Mouse (Mus musculus) midbrain, embryonic 10.5 days (tissue): ENCODE results near the gene St6galnac3. TPM values are rescaled to one million over a fixed set of nuclear protein-coding genes. Genes with fewer than 3 reads are reported as not detected.
A peak's percentile ranks its signal among the peaks of the same experiment; 100 is the strongest.

ENCODE experiments used
- DNase-seq: peaks from one replicate; pipeline ENCODE4 v3.0.0-alpha.2; 2017; ENCODE audit warnings: low spot score
- H3K27ac ChIP-seq: fragments of 300-500 bp; sonication (generic); replicated peaks from 2 replicates; pipeline ENCODE4 v1.5.1; 2016; ENCODE audit warnings: mild to moderate bottlenecking
- H3K27me3 ChIP-seq: fragments of 300-500 bp; sonication (generic); 2 replicates; pipeline ENCODE4 v1.6.1; 2016; ENCODE audit warnings: low read depth, mild to moderate bottlenecking; ENCODE audit not compliant: poor library complexity, severe bottlenecking
- H3K36me3 ChIP-seq: fragments of 300-500 bp; sonication (generic); 2 replicates; pipeline ENCODE4 v1.6.1; 2016; ENCODE audit warnings: mild to moderate bottlenecking, moderate library complexity
- H3K4me1 ChIP-seq: fragments of 300-500 bp; sonication (generic); 2 replicates; pipeline ENCODE4 v1.6.1; 2016
- H3K4me3 ChIP-seq: fragments of 300-500 bp; sonication (generic); 2 replicates; pipeline ENCODE4 v1.5.1; 2016; ENCODE audit warnings: mild to moderate bottlenecking, moderate library complexity
- H3K9me3 ChIP-seq: fragments of 300-500 bp; sonication (generic); replicated peaks from 2 replicates; pipeline ENCODE4 v1.6.1; 2016; ENCODE audit warnings: mild to moderate bottlenecking
- WGBS: fragments of 180-500 bp; shearing (Covaris S2); methylation state at CpG from one replicate; pipeline ENCODE4 v1.1.7; 2016; 5-methylcytosine and 5-hydroxymethylcytosine counted together
- polyA plus RNA-seq: library from polyadenylated mRNA; unstranded; fragments of >200 nt; fragmentation: Nextera tagmentation; extraction: Ambion mirVana; gene quantifications from 2 replicates; pipeline ENCODE4 v1.2.1, GENCODE M21; 2016

Gene St6galnac3
- polyA plus RNA-seq, 1 experiment from 2014 or later = 33.6 TPM

GRCm38 (mm10) chr3:153452299-153452996 is 272.5 kb downstream of the St6galnac3 start:
- WGBS = 92% methylated on average over 3 of the region's 3 CpGs
- H3K4me3 ChIP-seq = no peak overlapping the region
- no peaks in the 10 kb centered on the region for H3K27me3 ChIP-seq
- no peaks in the 10 kb centered on the region for H3K9me3 ChIP-seq
- H3K4me1 ChIP-seq = peaks cover 4% of the 10 kb centered on the region
- no peak for DNase-seq
- no peaks in the 10 kb centered on the region for H3K36me3 ChIP-seq
- H3K27ac ChIP-seq = no peak overlapping the region

- H3K36me3 ChIP-seq = no peaks in the 10 kb centered on the region
- H3K4me3 ChIP-seq = no peak overlapping the region
- 92% methylated on average over 9 of the region's 9 CpGs for WGBS
- no peak for DNase-seq
- H3K4me1 ChIP-seq = no peaks in the 10 kb centered on the region
- no peaks in the 10 kb centered on the region for H3K9me3 ChIP-seq
- H3K27ac ChIP-seq = no peak overlapping the region
- no peaks in the 10 kb centered on the region for H3K27me3 ChIP-seq
These were observed 283.6 kb downstream of the St6galnac3 start for GRCm38 (mm10) chr3:153441329-153441728.

GRCm38 (mm10) chr3:153436076-153437021 is 288.6 kb downstream of the St6galnac3 start:
- H3K4me3 ChIP-seq = no peak overlapping the region
- peaks cover 13% of the 10 kb centered on the region for H3K4me1 ChIP-seq
- WGBS = 91% methylated on average over 17 of the region's 17 CpGs
- no peak overlapping the region for H3K27ac ChIP-seq
- H3K9me3 ChIP-seq = no peaks in the 10 kb centered on the region
- no peaks in the 10 kb centered on the region for H3K36me3 ChIP-seq
- no peak for DNase-seq
- H3K27me3 ChIP-seq = no peaks in the 10 kb centered on the region

- Histone ChIP-seq H3K4me1 (peaks cover 16% of the 10 kb centered on the region), H3K9me3 (no peaks in the 10 kb centered on the region), H3K27me3 (no peaks in the 10 kb centered on the region), H3K4me3 (no peak overlapping the region), H3K27ac (0 out of 2 replicates have a peak overlapping the region, but pooled peaks have one; percentile 17), H3K36me3 (no peaks in the 10 kb centered on the region)
- no peak for DNase-seq
- WGBS = 84% methylated on average over 8 of the region's 8 CpGs
These were observed 292.0 kb downstream of the St6galnac3 start for GRCm38 (mm10) chr3:153433010-153433409.

GRCm38 (mm10) chr3:153432053-153432816 is 292.7 kb downstream of the St6galnac3 start:
- Histone ChIP-seq H3K36me3 (no peaks in the 10 kb centered on the region), H3K4me1 (peaks cover 16% of the 10 kb centered on the region), H3K27ac (no peak overlapping the region), H3K27me3 (no peaks in the 10 kb centered on the region), H3K9me3 (no peaks in the 10 kb centered on the region), H3K4me3 (no peak overlapping the region)
- WGBS = 86% methylated on average over 6 of the region's 6 CpGs
- DNase-seq = no peak

- DNase-seq = no peak
- H3K4me3 ChIP-seq = no peak overlapping the region
- H3K9me3 ChIP-seq = no peaks in the 10 kb centered on the region
- WGBS = 85% methylated on average over 8 of the region's 8 CpGs
- no peaks in the 10 kb centered on the region for H3K27me3 ChIP-seq
- H3K4me1 ChIP-seq = peaks cover 16% of the 10 kb centered on the region
- no peak overlapping the region for H3K27ac ChIP-seq
- H3K36me3 ChIP-seq = no peaks in the 10 kb centered on the region
These were observed 295.1 kb downstream of the St6galnac3 start for GRCm38 (mm10) chr3:153429840-153430239.

GRCm38 (mm10) chr3:153421918-153422290 is 303.1 kb downstream of the St6galnac3 start:
- DNase-seq = no peak

GRCm38 (mm10) chr3:153421060-153421917 is 303.7 kb downstream of the St6galnac3 start:
- WGBS = 87% methylated on average over 14 of the region's 14 CpGs
- H3K27me3 ChIP-seq = no peaks in the 10 kb centered on the region
- no peak for DNase-seq
- H3K36me3 ChIP-seq = no peaks in the 10 kb centered on the region
- H3K9me3 ChIP-seq = no peaks in the 10 kb centered on the region
- no peak overlapping the region for H3K4me3 ChIP-seq
- no peak overlapping the region for H3K27ac ChIP-seq
- H3K4me1 ChIP-seq = peaks cover 16% of the 10 kb centered on the region

More at GRCm38 (mm10) chr3:153421918-153422290, 303.1 kb downstream of the St6galnac3 start:
- no peak overlapping the region for H3K27ac ChIP-seq
- no peaks in the 10 kb centered on the region for H3K36me3 ChIP-seq
- H3K9me3 ChIP-seq = no peaks in the 10 kb centered on the region
- H3K4me1 ChIP-seq = peaks cover 11% of the 10 kb centered on the region
- H3K27me3 ChIP-seq = no peaks in the 10 kb centered on the region
- no peak overlapping the region for H3K4me3 ChIP-seq
- WGBS = 81% methylated on average over 7 of the region's 7 CpGs

- 90% methylated on average over 7 of the region's 7 CpGs for WGBS
These were observed 305.6 kb downstream of the St6galnac3 start for GRCm38 (mm10) chr3:153419331-153419730.

GRCm38 (mm10) chr3:153417001-153417400 is 308.0 kb downstream of the St6galnac3 start:
- H3K4me1 ChIP-seq = peaks cover 15% of the 10 kb centered on the region
- no peaks in the 10 kb centered on the region for H3K27me3 ChIP-seq
- no peak overlapping the region for H3K27ac ChIP-seq
- no peaks in the 10 kb centered on the region for H3K36me3 ChIP-seq
- WGBS = 42% methylated on average over 9 of the region's 9 CpGs
- no peaks in the 10 kb centered on the region for H3K9me3 ChIP-seq
- no peak for DNase-seq
- no peak overlapping the region for H3K4me3 ChIP-seq

More at GRCm38 (mm10) chr3:153419331-153419730, 305.6 kb downstream of the St6galnac3 start:
- Histone ChIP-seq H3K27me3 (no peaks in the 10 kb centered on the region), H3K36me3 (no peaks in the 10 kb centered on the region), H3K4me1 (peaks cover 16% of the 10 kb centered on the region), H3K27ac (no peak overlapping the region), H3K9me3 (no peaks in the 10 kb centered on the region), H3K4me3 (no peak overlapping the region)
- DNase-seq = no peak

- Histone ChIP-seq H3K9me3 (no peaks in the 10 kb centered on the region), H3K4me3 (no peak overlapping the region), H3K27me3 (no peaks in the 10 kb centered on the region), H3K4me1 (peaks cover 12% of the 10 kb centered on the region), H3K27ac (no peak overlapping the region), H3K36me3 (no peaks in the 10 kb centered on the region)
- no peak for DNase-seq
- 87% methylated on average over 4 of the region's 4 CpGs for WGBS
These were observed 308.6 kb downstream of the St6galnac3 start for GRCm38 (mm10) chr3:153416383-153416782.

GRCm38 (mm10) chr3:153414132-153414531 is 310.8 kb downstream of the St6galnac3 start:
- H3K4me3 ChIP-seq = no peak overlapping the region
- WGBS = 89% methylated on average over 2 of the region's 2 CpGs
- H3K9me3 ChIP-seq = no peaks in the 10 kb centered on the region
- H3K27ac ChIP-seq = no peak overlapping the region
- no peak for DNase-seq
- peaks cover 12% of the 10 kb centered on the region for H3K4me1 ChIP-seq
- H3K36me3 ChIP-seq = no peaks in the 10 kb centered on the region
- no peaks in the 10 kb centered on the region for H3K27me3 ChIP-seq
